Mouse (Mus musculus) thymus, adult 2 months (tissue): ENCODE measurements around the gene Rims4. TPM values are rescaled to one million over a fixed set of nuclear protein-coding genes. Genes with fewer than 3 reads are reported as not detected.

Source experiments
- DNase-seq: peaks from one replicate; pipeline ENCODE4 v3.0.0; 2021
- H3K27ac ChIP-seq: fragments of 200-500 bp; 2 replicates; pipeline ENCODE4 v1.5.1; 2012; ENCODE audit warnings: low read length, control low read depth; ENCODE audit not compliant: control insufficient read depth, insufficient read depth
- H3K27me3 ChIP-seq: fragments of 200-500 bp; 2 replicates; pipeline ENCODE4 v1.6.1; 2012; ENCODE audit warnings: mild to moderate bottlenecking, low read length, moderate library complexity, mixed read lengths; ENCODE audit not compliant: control insufficient read depth, insufficient read depth
- H3K36me3 ChIP-seq: fragments of 200-500 bp; 2 replicates; pipeline ENCODE4 v1.6.1; 2012; ENCODE audit warnings: mild to moderate bottlenecking, low read length, moderate library complexity; ENCODE audit not compliant: control insufficient read depth, insufficient read depth
- H3K4me1 ChIP-seq: fragments of 200-500 bp; replicated peaks from 2 replicates; pipeline ENCODE4 v1.6.1; 2012; ENCODE audit warnings: low read length; ENCODE audit not compliant: control insufficient read depth, insufficient read depth
- H3K4me3 ChIP-seq: fragments of 200-500 bp; 2 replicates; pipeline ENCODE4 v1.5.1; 2012; ENCODE audit warnings: mild to moderate bottlenecking, low read length, control low read depth, moderate library complexity; ENCODE audit not compliant: control insufficient read depth, insufficient read depth
- CTCF ChIP-seq: fragments of 200-500 bp; IDR thresholded peaks from 2 replicates; pipeline ENCODE4 v1.5.1; 2012; ENCODE audit warnings: mild to moderate bottlenecking, control low read depth, low read length, moderate library complexity, borderline replicate concordance; ENCODE audit not compliant: control insufficient read depth, poor library complexity, insufficient read depth; ENCODE audit errors: extremely low read depth
- POLR2A ChIP-seq: fragments of 200-500 bp; IDR thresholded peaks from 2 replicates; pipeline ENCODE4 v1.6.1; 2012; ENCODE audit warnings: mild to moderate bottlenecking, low read length, control low read depth, moderate library complexity; ENCODE audit not compliant: control insufficient read depth, poor library complexity, insufficient read depth; ENCODE audit errors: extremely low read depth
- WGBS: fragments of 180-500 bp; shearing (Covaris S2); methylation state at CpG from one replicate; pipeline ENCODE4 v1.1.7; 2018; 5-methylcytosine and 5-hydroxymethylcytosine counted together
- polyA plus RNA-seq: library from polyadenylated mRNA; depleted of rRNA; stranded (reverse); fragments of >200 nt; gene quantifications from 2 replicates; pipeline ENCODE4 v1.2.3, GENCODE M21; 2012

Gene Rims4
- polyA plus RNA-seq, 1 experiment: 0.04 TPM

DNA sequence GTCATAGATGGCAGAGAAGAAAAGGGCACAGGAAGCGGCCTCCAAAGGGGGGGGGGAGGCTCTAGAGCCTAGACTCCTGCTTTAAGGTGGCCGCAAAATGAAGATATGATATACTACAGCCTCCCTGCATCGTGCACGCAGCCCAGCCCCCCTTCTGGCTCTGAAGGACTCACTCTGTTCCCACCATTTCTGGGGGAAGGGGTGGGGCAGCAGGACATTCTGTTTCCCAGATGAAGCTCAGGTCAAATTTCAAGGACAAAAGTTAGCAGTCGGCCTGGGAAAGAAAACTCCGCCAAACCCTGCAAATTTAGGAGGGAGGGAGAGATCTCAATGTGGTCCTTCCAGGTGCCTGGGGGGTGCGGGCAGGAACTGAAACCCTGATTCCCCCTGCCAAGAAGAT is 4.8 kb downstream of the Rims4 start:
- H3K27me3 ChIP-seq: peaks cover 7% of the 10 kb centered on the region
- 31% methylated on average over 7 of the region's 7 CpGs for WGBS

DNA sequence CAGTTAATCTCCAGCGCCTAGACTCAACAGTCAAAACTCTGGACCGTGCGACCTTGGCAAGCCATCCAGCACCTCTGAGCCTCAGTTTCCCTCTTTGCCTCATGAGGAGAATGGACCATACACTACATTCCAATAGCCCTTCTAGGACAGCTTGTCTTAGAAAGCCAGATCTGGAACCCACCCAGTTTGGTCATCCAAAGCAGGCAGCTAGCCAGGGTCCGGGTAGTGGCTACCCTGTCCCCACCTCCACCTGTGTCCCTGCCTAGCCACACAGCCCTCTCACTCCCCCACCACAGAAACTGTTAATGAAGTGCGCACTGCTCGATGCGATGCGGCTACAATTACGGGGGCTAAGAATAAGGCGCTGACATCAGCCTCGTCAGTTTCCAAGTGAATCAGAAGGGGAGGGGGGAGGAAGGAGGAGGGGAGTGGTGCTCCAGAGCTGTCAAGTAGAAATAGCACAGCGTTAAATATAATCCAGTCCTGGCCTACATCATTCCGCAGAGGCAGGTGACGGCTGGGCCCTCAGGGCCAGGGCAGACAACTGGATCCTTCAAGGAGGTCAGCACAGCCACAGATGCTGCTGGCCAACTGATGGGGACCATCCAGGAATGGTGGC is 6.5 kb downstream of the Rims4 start:
- Histone ChIP-seq H3K4me3 (no peak overlapping the region), H3K36me3 (no peaks in the 10 kb centered on the region), H3K27me3 (no peaks in the 10 kb centered on the region; the same call in 1 of the 2 replicates), H3K27ac (no peak overlapping the region), H3K4me1 (no peaks in the 10 kb centered on the region)
- WGBS: 78% methylated on average over 14 of the region's 14 CpGs
- no peak for TF ChIP-seq POLR2A
- TF ChIP-seq CTCF: no peak
- no peak for DNase-seq

More for the DNA sequence above, 4.8 kb downstream of the Rims4 start:
- no peaks in the 10 kb centered on the region for H3K36me3 ChIP-seq
- no peak overlapping the region for H3K4me3 ChIP-seq
- no peak for DNase-seq
- H3K4me1 ChIP-seq: 0 out of 2 replicates have a peak, but pooled peaks cover 3% of the 10 kb centered on the region
- H3K27ac ChIP-seq: no peak overlapping the region
- TF ChIP-seq POLR2A (no peak), CTCF (no peak)

DNA sequence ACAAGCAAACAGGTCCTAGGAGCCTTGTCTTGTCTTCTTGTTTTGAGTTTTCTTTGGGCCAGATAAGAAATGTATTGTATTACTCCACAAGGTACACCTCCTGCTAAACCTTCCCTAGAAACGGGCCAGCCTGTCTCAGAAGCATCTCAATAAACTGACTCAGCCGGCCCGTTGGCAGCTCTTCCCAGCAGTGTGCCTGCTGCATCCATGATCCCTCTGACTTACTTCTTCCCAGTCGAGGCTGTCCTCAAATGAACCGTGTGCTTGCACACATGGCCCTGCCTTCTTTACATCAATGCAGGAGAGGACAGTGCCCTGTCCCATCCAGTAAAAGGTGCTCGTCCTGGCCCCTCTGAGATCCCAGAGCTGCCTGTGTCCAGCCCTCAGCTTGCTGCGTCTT is 8.9 kb downstream of the Rims4 start:
- no peak for DNase-seq
- WGBS: 87% methylated on average over 7 of the region's 7 CpGs
- TF ChIP-seq CTCF: no peak
- TF ChIP-seq POLR2A: no peak

GRCm38 (mm10) chr2:163907131-163907530 is 11.4 kb downstream of the Rims4 start:
- H3K4me1 ChIP-seq: no peaks in the 10 kb centered on the region
- no peaks in the 10 kb centered on the region for H3K27me3 ChIP-seq
- no peaks in the 10 kb centered on the region for H3K36me3 ChIP-seq
- H3K27ac ChIP-seq: no peak overlapping the region
- 69% methylated on average over 5 of the region's 5 CpGs for WGBS
- H3K4me3 ChIP-seq: no peak overlapping the region
- DNase-seq: no peak
- TF ChIP-seq CTCF: no peak
- TF ChIP-seq POLR2A: no peak

More for the DNA sequence above, 8.9 kb downstream of the Rims4 start:
- Histone ChIP-seq H3K4me3 (no peak overlapping the region), H3K27me3 (no peaks in the 10 kb centered on the region), H3K4me1 (no peaks in the 10 kb centered on the region), H3K36me3 (no peaks in the 10 kb centered on the region), H3K27ac (no peak overlapping the region)

DNA sequence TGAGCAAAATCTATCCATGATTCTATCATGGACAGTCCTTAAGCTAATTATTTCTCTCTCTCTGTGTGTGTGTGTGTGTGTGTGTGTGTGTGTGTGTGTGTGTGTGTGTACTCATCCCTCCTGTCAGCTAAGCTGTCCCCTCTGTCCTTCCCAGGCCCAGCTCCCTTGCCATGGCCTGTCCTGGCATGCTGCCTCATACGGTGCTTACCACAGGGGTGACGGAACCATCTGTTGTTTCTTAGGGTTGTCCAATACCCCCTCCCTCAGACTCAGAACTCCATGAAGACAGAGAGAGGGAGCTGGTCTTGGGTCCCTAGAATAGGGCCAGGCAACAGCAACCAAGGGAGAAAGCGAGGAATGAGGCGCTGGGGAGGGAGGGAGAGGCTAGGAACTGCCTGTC is 14.2 kb downstream of the Rims4 start:
- 85% methylated on average over 4 of the region's 4 CpGs for WGBS
- TF ChIP-seq POLR2A (no peak), CTCF (no peak)
- DNase-seq: no peak
- Histone ChIP-seq H3K4me1 (no peaks in the 10 kb centered on the region; the same call in 1 of the 2 replicates), H3K27me3 (no peaks in the 10 kb centered on the region), H3K27ac (no peak overlapping the region), H3K4me3 (no peak overlapping the region), H3K36me3 (no peaks in the 10 kb centered on the region)

DNA sequence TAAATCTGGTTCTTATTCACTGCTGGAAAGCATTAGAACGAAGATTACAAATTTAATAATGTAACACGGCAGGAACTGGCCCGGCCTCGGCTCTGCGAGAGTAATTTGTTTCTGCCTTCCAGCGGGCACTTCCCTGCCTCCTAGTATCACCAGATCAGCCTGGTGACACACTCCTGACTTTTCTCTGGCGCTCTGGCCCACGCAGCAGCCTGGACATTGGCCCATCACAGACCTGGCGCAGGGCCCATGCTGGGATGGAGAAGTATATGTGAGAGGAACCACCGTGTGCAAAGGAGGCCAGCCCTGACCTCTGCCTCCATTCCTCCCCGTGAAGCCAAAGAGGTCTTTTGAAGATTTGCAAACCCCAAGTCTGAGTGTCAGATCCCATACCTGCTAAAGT is 15.0 kb downstream of the Rims4 start:
- WGBS: 77% methylated on average over 11 of the region's 11 CpGs
- Histone ChIP-seq H3K27ac (no peak overlapping the region), H3K27me3 (no peaks in the 10 kb centered on the region), H3K4me3 (no peak overlapping the region), H3K36me3 (no peaks in the 10 kb centered on the region), H3K4me1 (no peaks in the 10 kb centered on the region; the same call in 1 of the 2 replicates)
- DNase-seq: no peak
- TF ChIP-seq POLR2A: no peak
- no peak for TF ChIP-seq CTCF
